Mouse (Mus musculus) liver, embryonic 14.5 days (tissue): Measurements from ENCODE around the gene Atf4.

ENCODE experiments used
- CTCF ChIP-seq: IDR thresholded peaks from 2 replicates; pipeline ENCODE4 v1.5.1; 2016; ENCODE audit warnings: antibody characterized with exemption, low read depth, control low read depth
- EP300 ChIP-seq: IDR thresholded peaks from 2 replicates; pipeline ENCODE4 v1.6.1; 2016; ENCODE audit warnings: antibody characterized with exemption, low read depth

- TF ChIP-seq EP300 (no peak), CTCF (no peak; the same call in 1 of the 2 replicates)
Observed at GRCm38 (mm10) chr15:80216480-80216820, 38.5 kb upstream of the Atf4 start.
